Mouse (Mus musculus) gastrocnemius, postnatal 14 days (tissue): ENCODE measurements around the gene Slit3. TPM values are rescaled to one million over a fixed set of nuclear protein-coding genes. Genes with fewer than 3 reads are reported as not detected.

Source experiments
- DNase-seq: peaks from one replicate; pipeline ENCODE4 v3.0.0; 2021; ENCODE audit warnings: mixed read lengths
- intact Hi-C: fragments of 180-260 bp; cut with DNase I; formaldehyde crosslinking; loops from one replicate; pipeline ENCODE4 v1.15.1; 2025; ENCODE audit warnings: low total_unique reads
- total RNA-seq, 2 experiments: library from RNA; stranded (reverse); gene quantifications; 2 replicates each; pipeline ENCODE4 v1.2.3; 2021

The Slit3 gene
- total RNA-seq, 2 experiments from 2014 or later = 11.0 to 12.1 TPM

DNA sequence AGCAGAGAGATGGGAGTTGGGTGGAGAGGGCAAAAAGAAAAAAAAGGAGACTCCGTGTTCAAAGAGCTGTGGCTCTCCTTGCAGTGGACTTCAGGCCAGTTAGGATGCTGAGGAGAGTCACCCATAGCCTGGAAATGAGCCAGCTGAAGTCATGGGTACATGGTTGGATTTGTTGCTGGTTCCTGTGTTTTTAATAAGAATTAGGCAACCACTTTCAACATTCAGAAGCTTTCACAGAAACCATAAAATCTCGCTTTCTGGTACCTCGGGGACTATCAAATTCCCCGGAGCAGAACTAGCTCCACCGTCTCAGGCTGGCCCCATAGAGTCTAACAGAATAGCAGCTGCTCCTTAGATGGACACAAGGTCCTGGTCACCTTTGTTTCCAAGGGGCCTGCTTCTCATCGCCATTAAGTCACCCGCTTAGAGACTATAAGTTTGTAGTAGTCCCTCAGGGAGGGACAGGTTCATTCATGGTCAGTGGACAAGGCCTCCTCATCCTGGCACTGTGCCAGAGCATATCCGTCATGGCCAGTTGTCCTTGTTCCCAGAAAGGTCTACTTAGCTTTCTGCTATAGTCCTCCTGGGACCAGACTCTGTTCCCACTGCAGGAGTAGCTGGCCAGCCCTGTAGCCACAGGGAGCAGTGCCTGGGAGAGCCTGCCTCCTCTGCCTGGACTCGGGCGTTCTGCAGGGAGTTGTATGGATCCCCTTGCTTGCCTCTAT is 505.3 kb downstream of the Slit3 start:
- intact Hi-C loops = no loop called here
- DNase-seq = peak; percentile 27

GRCm38 (mm10) chr11:35627815-35628214 is 506.8 kb downstream of the Slit3 start:
- intact Hi-C loops = no loop called here
- DNase-seq = no peak

DNA sequence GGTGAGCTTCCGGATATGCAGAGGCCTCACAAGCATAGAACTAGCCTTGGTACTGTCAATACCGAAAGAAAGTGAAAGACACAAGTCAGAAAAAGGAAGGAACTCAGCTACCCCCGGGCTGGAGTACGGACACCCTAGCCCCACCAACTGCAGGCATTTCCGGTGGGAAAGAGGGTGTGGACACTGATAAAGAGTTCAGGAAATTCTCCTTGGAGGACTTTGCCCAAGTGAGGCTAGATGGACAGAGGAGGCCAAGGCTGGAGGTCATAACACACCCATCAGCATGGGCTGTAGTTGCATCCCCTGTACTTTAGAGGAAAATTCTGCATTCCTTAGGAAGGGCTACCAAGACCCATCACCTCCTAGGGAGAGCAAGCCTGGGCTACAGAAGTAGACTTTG is 511.2 kb downstream of the Slit3 start:
- DNase-seq = no peak
- intact Hi-C loops = no loop called here

DNA sequence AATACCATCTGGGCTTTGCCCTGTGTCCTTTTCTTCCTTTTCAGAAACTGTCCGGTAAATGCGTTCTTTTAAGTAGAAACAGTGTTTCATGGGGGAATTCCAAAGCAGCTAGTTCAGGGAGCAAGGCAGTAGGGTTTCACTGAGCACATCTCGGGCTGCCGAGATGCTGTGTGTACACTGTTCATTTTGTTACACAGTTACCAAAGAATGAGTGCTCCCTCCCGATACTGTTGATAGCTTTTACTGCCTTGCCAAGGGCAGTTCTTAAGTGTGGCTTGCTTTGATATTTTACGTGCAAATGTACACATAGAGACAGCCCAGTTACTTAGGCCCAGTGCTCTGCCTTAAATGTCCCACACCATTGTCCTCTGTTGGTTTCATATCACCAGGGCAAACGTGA is 516.1 kb downstream of the Slit3 start:
- intact Hi-C loops = no loop called here

DNA sequence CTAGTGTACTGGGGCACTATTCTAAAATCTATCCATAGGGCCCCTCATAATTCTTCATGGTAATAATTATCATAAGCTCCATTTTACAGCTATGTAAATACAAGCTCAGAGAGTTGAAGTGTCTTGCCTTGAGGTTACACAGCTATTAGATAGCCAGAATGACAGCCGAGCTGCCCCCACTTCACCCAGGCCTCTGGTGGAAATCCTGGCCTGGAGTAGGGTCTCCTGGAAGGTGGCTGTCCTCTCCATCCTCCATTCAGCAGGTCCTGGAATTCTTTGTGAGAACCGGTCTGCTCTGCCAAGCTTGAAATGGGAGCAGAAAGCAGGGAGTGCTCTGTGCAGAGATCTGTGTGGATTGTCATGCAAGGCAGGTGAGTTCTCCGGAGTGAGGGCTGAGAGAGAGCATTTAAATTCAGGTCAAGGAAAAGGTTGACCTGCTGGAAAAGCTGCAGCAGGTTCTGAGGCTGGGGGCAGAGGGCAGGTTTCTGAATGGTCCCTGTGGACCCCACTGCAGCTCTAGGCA is 517.9 kb downstream of the Slit3 start:
- no peak for DNase-seq
- intact Hi-C loops = no loop called here

More for the DNA sequence above, 516.1 kb downstream of the Slit3 start:
- DNase-seq = no peak

GRCm38 (mm10) chr11:35639428-35639827 is 518.4 kb downstream of the Slit3 start:
- DNase-seq = no peak
- intact Hi-C loops = no loop called here

DNA sequence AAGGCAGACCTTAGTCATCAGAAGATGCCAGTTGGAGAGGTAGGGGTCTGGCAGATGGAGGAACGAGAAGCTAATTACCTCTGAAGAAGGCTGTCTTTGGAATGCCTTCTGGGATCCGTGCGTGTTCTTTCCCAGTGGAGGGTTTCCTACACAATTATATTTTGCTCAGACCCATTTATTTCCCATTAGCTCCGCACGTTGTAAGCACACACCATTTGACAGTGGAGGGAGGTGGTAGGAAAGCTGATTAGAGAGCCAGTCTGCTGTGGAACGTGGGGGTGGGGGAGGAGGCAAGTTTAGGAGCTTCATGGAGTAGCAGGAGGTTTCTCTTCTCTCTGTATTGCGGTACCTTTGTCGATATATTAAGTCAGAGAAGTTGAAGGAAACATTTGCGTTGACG is 530.3 kb downstream of the Slit3 start:
- intact Hi-C loops = no loop called here
- no peak for DNase-seq

GRCm38 (mm10) chr11:35655836-35656235 is 534.8 kb downstream of the Slit3 start:
- DNase-seq = no peak
- intact Hi-C loops = no loop called here

GRCm38 (mm10) chr11:35657582-35657981 is 536.6 kb downstream of the Slit3 start:
- no peak for DNase-seq
- intact Hi-C loops = no loop called here

DNA sequence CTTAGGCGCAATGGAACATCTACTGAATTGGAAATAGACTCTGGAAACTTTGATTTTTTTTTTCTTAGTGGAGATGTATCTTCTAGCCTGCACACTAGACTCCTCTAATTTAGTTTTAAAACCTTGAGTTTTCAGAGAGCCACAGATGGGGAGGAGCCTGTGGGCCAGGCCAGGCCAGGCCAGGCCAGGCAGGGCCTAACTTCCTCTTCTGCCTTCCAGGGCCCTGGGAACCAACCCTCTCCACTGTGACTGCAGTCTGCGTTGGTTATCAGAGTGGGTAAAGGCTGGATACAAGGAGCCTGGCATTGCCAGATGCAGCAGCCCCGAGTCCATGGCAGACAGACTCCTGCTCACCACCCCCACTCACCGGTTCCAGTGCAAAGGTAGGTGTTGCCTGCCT is 539.9 kb downstream of the Slit3 start:
- intact Hi-C loops = loop anchor here (10.0 kb wide), 1 partner anchor 206 kb away; no protein-coding TSS in a partner anchor
- no peak for DNase-seq

DNA sequence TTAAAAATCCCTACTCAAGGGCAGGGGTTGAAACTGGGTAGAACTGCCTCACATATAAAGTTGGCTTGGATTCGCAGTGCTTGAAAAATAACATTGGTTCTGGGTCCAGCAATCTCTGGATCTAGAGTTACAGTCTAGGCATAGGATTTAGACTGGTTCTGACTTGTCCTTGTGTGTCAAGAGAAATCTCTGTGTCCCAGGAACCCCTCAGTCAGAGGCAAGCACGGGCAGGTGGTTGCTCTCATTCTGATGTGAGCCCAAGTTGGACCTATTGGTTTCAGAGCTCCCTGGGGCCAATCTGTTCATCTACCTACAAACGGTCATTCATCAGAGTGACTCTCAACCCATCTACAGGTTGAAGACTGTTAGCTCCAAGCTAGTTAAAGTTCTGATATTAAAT is 541.9 kb downstream of the Slit3 start:
- intact Hi-C loops = loop anchor here (10.0 kb wide), 1 partner anchor 208 kb away; no protein-coding TSS in a partner anchor
- no peak for DNase-seq

DNA sequence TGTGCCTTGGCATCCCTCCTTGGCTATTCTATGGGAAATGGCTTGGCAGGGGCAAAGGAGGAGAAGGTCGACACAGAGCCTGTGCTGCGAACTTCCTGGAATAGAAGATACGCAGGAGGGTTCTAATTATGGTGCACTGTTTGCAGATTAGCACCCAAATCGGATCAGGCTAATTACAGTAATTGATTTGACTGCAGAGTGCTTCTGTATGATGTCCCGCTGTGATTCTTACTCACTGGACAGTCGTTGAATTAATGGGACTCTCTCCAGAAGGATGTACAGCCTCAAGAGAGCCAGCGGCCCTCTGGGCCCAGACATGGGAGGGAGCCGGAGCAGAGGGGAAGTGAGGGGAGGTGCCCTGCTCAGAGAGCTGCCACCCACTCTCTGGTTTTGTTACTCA is 542.6 kb downstream of the Slit3 start:
- DNase-seq = no peak
- intact Hi-C loops = loop anchor here (10.0 kb wide), 1 partner anchor 209 kb away; no protein-coding TSS in a partner anchor

GRCm38 (mm10) chr11:35664991-35665390 is 544.0 kb downstream of the Slit3 start:
- no peak for DNase-seq
- intact Hi-C loops = loop anchor here (10.0 kb wide), 1 partner anchor 210 kb away; no protein-coding TSS in a partner anchor

DNA sequence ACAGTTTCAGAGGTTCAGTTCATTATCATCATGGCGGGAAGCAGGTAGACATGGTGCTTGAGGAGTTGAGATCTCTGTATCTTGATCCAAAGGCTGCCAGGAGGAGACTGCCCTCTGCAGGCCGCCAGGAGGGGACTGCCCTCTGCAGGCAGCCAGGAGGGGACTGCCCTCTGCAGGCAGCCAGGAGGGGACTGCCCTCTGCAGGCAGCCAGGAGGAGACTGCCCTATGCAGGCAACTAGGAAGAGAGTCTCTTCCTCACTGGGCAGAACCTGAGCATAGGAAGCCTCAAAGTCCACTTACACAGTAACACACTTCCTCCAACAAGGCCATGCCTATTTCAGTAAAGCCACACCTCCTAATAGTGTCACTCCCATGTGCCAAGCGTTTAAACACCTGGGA is 546.4 kb downstream of the Slit3 start:
- no peak for DNase-seq
- intact Hi-C loops = loop anchor here (10.0 kb wide), 1 partner anchor 213 kb away; no protein-coding TSS in a partner anchor

- no peak for DNase-seq
- intact Hi-C loops = loop anchor here (10.0 kb wide), 1 partner anchor 213 kb away; no protein-coding TSS in a partner anchor
Observed at GRCm38 (mm10) chr11:35668138-35668537, 547.1 kb downstream of the Slit3 start.

DNA sequence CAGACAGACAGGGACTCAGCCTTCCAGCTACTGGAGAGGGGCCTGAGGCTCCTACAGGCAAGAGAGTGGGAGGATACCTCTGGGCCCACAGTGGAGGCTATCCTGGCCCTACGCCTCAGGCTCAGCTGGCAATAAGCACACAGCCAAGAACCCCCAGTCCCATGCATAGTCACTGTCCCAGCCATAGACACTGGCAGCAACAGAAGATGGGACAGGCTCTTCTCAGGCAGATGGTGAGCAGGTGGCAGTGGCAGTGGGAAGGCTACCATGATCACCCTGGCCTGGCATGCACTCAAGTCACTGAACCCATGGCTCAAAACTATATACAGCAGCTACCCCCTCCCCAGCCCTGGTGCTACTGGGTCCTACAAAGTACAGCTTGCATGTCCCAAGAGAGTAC is 547.7 kb downstream of the Slit3 start:
- intact Hi-C loops = loop anchor here (10.0 kb wide), 1 partner anchor 214 kb away; no protein-coding TSS in a partner anchor
- DNase-seq = no peak

DNA sequence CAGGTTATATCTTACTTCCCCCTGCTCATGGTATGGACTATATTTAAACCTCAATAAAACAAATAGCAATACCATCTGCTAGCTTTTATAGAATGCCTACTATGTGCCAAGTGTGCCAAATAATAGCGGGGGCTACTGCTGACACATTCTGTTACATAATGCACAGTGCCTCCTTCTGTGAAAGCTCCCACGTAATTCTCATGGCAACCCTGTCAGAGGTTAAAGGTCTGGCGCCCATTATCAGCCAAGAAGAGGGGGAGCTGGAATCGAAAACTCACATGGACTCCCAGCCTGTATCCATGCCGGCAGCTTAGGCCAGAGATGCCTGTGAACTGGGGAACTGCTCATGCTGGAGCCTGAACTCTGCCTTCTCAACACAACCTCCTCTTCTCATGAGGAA is 548.5 kb downstream of the Slit3 start:
- no peak for DNase-seq
- intact Hi-C loops = loop anchor here (10.0 kb wide), 1 partner anchor 215 kb away; no protein-coding TSS in a partner anchor

DNA sequence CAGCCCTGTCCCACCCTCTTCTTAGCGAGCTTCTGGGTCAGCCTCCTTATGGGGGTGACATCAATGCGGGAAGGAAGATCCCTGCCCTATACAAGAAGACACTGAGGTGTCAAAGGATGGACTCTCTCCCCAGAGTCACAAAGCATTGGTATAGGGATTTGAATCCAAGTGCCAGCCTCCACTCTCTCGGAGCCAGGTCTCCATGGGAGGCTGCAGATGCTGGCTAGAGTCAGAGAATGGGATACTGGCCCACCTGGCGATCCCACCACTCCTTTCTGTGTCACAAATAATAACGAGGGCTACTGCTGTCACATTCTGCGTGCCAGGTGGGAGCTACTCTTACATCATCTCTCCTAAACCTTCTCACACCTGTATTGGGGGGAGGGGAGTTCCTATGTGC is 549.2 kb downstream of the Slit3 start:
- intact Hi-C loops = no loop called here
- DNase-seq = no peak

DNA sequence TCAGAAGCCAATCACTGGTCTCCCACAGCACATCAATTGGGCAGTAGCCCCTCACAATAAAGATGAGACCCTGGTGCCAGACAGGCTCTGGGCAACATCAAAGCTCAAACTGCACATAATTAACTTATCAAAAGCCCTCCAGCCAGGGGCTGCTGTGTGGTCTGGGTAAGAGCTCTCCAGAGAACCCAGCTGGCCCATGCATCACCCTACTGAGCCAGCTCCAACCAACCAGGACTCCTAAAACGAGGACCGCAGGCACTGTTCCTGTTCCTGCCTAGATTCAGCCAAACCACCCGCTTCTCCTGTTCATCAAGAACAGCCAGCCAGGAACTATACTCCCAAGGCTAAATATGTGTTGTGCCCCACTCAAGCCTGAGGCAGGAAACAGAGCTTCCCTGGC is 549.7 kb downstream of the Slit3 start:
- DNase-seq = no peak
- intact Hi-C loops = no loop called here

- DNase-seq = no peak
- intact Hi-C loops = no loop called here
Observed at GRCm38 (mm10) chr11:35673050-35673449, 552.0 kb downstream of the Slit3 start.

GRCm38 (mm10) chr11:35674242-35674641 is 553.2 kb downstream of the Slit3 start:
- DNase-seq = no peak
- intact Hi-C loops = no loop called here
